Mouse (Mus musculus) CH12.LX (cell line): ENCODE measurements around the gene Zg16. TPM values are rescaled to one million over a fixed set of nuclear protein-coding genes. Genes with fewer than 3 reads are reported as not detected.

Source experiments
- DNase-seq: peaks from one replicate; pipeline ENCODE4 v3.0.0-alpha.2; 2013; ENCODE audit errors: extremely low read depth
- H3K27ac ChIP-seq: 2 replicates; pipeline ENCODE4 v1.5.1; 2012; ENCODE audit warnings: low read depth, mild to moderate bottlenecking, control low read depth, moderate library complexity; ENCODE audit not compliant: insufficient read depth
- H3K27me3 ChIP-seq: replicated peaks from 2 replicates; pipeline ENCODE3; 2012; ENCODE audit warnings: inconsistent platforms
- H3K36me3 ChIP-seq, 2 experiments: replicated peaks in 1 of 2; 2 replicates each; pipeline versions ENCODE3 to v1.6.1; 2012; ENCODE audit warnings: inconsistent platforms in 1 of 2, low read length in 1 of 2, mild to moderate bottlenecking in 1 of 2, mixed read lengths in 1 of 2, moderate library complexity in 1 of 2; ENCODE audit not compliant: control insufficient read depth in 1 of 2, insufficient read depth in 1 of 2
- H3K4me1 ChIP-seq, 2 experiments: 2 replicates each; pipeline ENCODE4 v1.6.1; 2012; ENCODE audit warnings: inconsistent platforms in 1 of 2, moderate library complexity in 1 of 2; ENCODE audit not compliant: insufficient read depth in 2 of 2, control insufficient read depth in 1 of 2
- H3K4me2 ChIP-seq: 2 replicates; pipeline ENCODE4 v1.6.1; 2012; ENCODE audit warnings: low read depth, mild to moderate bottlenecking, control low read depth; ENCODE audit not compliant: poor library complexity, insufficient read depth, severe bottlenecking
- H3K4me3 ChIP-seq, 3 experiments: fragments of 150-350 bp in 1 of 3; sonication (generic) in 1 of 3; replicated peaks in 1 of 3; 2 replicates each; pipeline versions ENCODE3 to v1.5.1; 2011 to 2012; ENCODE audit warnings: low read depth in 2 of 3, low read length in 2 of 3, mild to moderate bottlenecking in 2 of 3, moderate library complexity in 2 of 3, control low read depth in 1 of 3, improper control_type of control experiment in 1 of 3, inconsistent platforms in 1 of 3, mixed read lengths in 1 of 3; ENCODE audit not compliant: poor library complexity in 1 of 3
- H3K79me2 ChIP-seq: replicated peaks from 2 replicates; pipeline ENCODE4 v1.6.1; 2012; ENCODE audit warnings: mild to moderate bottlenecking, moderate library complexity; ENCODE audit not compliant: control insufficient read depth, poor library complexity, insufficient read depth, severe bottlenecking; ENCODE audit errors: extremely low read depth
- H3K9ac ChIP-seq: 2 replicates; pipeline ENCODE4 v1.6.1; 2012; ENCODE audit warnings: low read depth, mild to moderate bottlenecking, control low read depth, moderate library complexity; ENCODE audit not compliant: insufficient read depth
- H3K9me3 ChIP-seq: replicated peaks from 2 replicates; pipeline ENCODE3; 2012; ENCODE audit warnings: low read length, inconsistent platforms, mixed read lengths
- CHD2 ChIP-seq: IDR thresholded peaks from 2 replicates; pipeline ENCODE4 v1.6.1; 2011; ENCODE audit warnings: low read length, improper control_type of control experiment
- CTCF ChIP-seq, 2 experiments: IDR thresholded peaks in 1 of 2; conservative IDR thresholded peaks in 1 of 2; 2 replicates each; pipeline ENCODE4 v1.5.1; 2011 to 2012; ENCODE audit warnings: low read depth in 2 of 2, low read length in 2 of 2, improper control_type of control experiment in 1 of 2, inconsistent platforms in 1 of 2, mild to moderate bottlenecking in 1 of 2, moderate library complexity in 1 of 2
- E2F4 ChIP-seq: IDR thresholded peaks from 2 replicates; pipeline ENCODE4 v1.6.1; 2011; ENCODE audit warnings: low read depth, low read length, improper control_type of control experiment; ENCODE audit not compliant: insufficient replicate concordance
- ELF1 ChIP-seq: IDR thresholded peaks from 2 replicates; pipeline ENCODE4 v1.6.1; 2014; ENCODE audit warnings: low read depth, mild to moderate bottlenecking, inconsistent platforms, low read length, improper control_type of control experiment
- EP300 ChIP-seq: IDR thresholded peaks from 2 replicates; pipeline ENCODE4 v1.6.1; 2011; ENCODE audit warnings: low read length, improper control_type of control experiment
- GABPA ChIP-seq: IDR thresholded peaks from 2 replicates; pipeline ENCODE4 v1.6.1; 2012; ENCODE audit warnings: low read depth, low read length, improper control_type of control experiment, inconsistent platforms; ENCODE audit not compliant: insufficient replicate concordance
- HCFC1 ChIP-seq: IDR thresholded peaks from 2 replicates; pipeline ENCODE4 v1.6.1; 2012; ENCODE audit warnings: low read depth, mild to moderate bottlenecking, inconsistent platforms, low read length, improper control_type of control experiment
- JUND ChIP-seq: conservative IDR thresholded peaks from 2 replicates; pipeline ENCODE4 v1.6.1; 2011; ENCODE audit warnings: low read depth, low read length, improper control_type of control experiment
- MAFK ChIP-seq: IDR thresholded peaks from 2 replicates; pipeline ENCODE4 v1.6.1; 2011; ENCODE audit warnings: low read length, improper control_type of control experiment; ENCODE audit not compliant: insufficient replicate concordance
- MYC ChIP-seq: IDR thresholded peaks from 2 replicates; pipeline ENCODE4 v1.6.1; 2011; ENCODE audit warnings: low read depth, mild to moderate bottlenecking, improper control_type of control experiment, low read length
- NELFE ChIP-seq: IDR thresholded peaks from 2 replicates; pipeline ENCODE4 v1.6.1; 2011; ENCODE audit warnings: low read depth, low read length, improper control_type of control experiment
- NRF1 ChIP-seq: IDR thresholded peaks from 2 replicates; pipeline ENCODE4 v1.6.1; 2014; ENCODE audit warnings: low read depth, mild to moderate bottlenecking, inconsistent platforms, low read length, improper control_type of control experiment, moderate library complexity
- RAD21 ChIP-seq: IDR thresholded peaks from 2 replicates; pipeline ENCODE4 v1.6.1; 2011; ENCODE audit warnings: low read depth, mild to moderate bottlenecking, low read length, improper control_type of control experiment, moderate library complexity
- UBTF ChIP-seq: IDR thresholded peaks from 2 replicates; pipeline ENCODE4 v1.6.1; 2012; ENCODE audit warnings: low read depth, mild to moderate bottlenecking, inconsistent platforms, low read length, improper control_type of control experiment, moderate library complexity
- USF1 ChIP-seq: IDR thresholded peaks from 2 replicates; pipeline ENCODE4 v1.6.1; 2014; ENCODE audit warnings: low read depth, mild to moderate bottlenecking, inconsistent platforms, low read length, improper control_type of control experiment
- USF2 ChIP-seq: conservative IDR thresholded peaks from 2 replicates; pipeline ENCODE4 v1.6.1; 2011; ENCODE audit warnings: low read depth, low read length, improper control_type of control experiment
- ZC3H11A ChIP-seq: IDR thresholded peaks from 2 replicates; pipeline ENCODE4 v1.6.1; 2012; ENCODE audit warnings: low read depth, mild to moderate bottlenecking, inconsistent platforms, low read length, improper control_type of control experiment
- ZKSCAN1 ChIP-seq: IDR thresholded peaks from 2 replicates; pipeline ENCODE4 v1.6.1; 2012; ENCODE audit warnings: low read depth, inconsistent platforms, low read length, improper control_type of control experiment, borderline replicate concordance
- dilution Hi-C: fragments of 300-500 bp; cut with MboI; formaldehyde crosslinking; loops from 2 replicates; pipeline ENCODE4 v1.14.3; 2020; ENCODE audit warnings: low sequenced_read_pairs; ENCODE audit not compliant: extremely low pct_unique_long_range_greater_than_20kb, extremely low pct_ligation_motif_present
- in situ Hi-C: fragments of 300-500 bp; cut with MboI; formaldehyde crosslinking; loops from 3 replicates; pipeline ENCODE4 v1.14.3; 2019; ENCODE audit warnings: low sequenced_read_pairs, low pct_ligation_motif_present, low pct_unique_long_range_greater_than_20kb, mixed read lengths
- polyA plus RNA-seq: library from polyadenylated mRNA; unstranded; fragments of >175 nt; gene quantifications from 2 replicates; pipeline ENCODE4 v1.2.1, GENCODE M21; 2012; ENCODE audit warnings: low read depth; ENCODE audit not compliant: insufficient read length
- total RNA-seq, 2 experiments: library from RNA; depleted of rRNA; stranded (reverse); fragments of 300-350 nt in 1 of 2; fragments of >200 nt in 1 of 2; gene quantifications; 2 replicates each; pipeline ENCODE4 v1.2.3; 2012 to 2014

The Zg16 gene
- total and polyA plus RNA-seq, 3 experiments, result not detected

- TF ChIP-seq USF2, result no peak
- TF ChIP-seq ZC3H11A, result no peak
- TF ChIP-seq MYC, result peak; percentile 54; the same call in 1 of the 2 replicates
- no peak for TF ChIP-seq USF1
- no peak for TF ChIP-seq RAD21
- TF ChIP-seq ELF1, result peak; percentile 89
- TF ChIP-seq HCFC1, result peak; percentile 83
- no peak for TF ChIP-seq NRF1
- no peak for TF ChIP-seq GABPA
- no peak for TF ChIP-seq CTCF (conservative IDR thresholded peaks at IDR 0.05 in 1 of 2, IDR thresholded peaks at IDR 0.05 in 1 of 2; ENCODE audit: low read depth in 2 of 2, low read length in 2 of 2)
- TF ChIP-seq ZKSCAN1, result no peak
- TF ChIP-seq EP300, result no peak
- no peak for TF ChIP-seq JUND
- TF ChIP-seq CHD2, result peak; percentile 89
- TF ChIP-seq UBTF, result no peak
- peak; percentile 88 for TF ChIP-seq NELFE
- TF ChIP-seq MAFK, result no peak
- TF ChIP-seq, all 38 proteins: peak for 20
These were observed 45.1 kb downstream of the Zg16 start, which contains the start of gene Kif22 (continued) for GRCm38 (mm10) chr7:127041851-127042672.

GRCm38 (mm10) chr7:127031244-127031643 is 55.9 kb downstream of the Zg16 start:
- Histone ChIP-seq H3K27ac (peak overlapping the region; percentile 17; the same call in 1 of the 2 replicates), H3K27me3 (no peaks in the 10 kb centered on the region), H3K36me3 (peaks cover 66 to 85% of the 10 kb centered on the region in 2 experiments), H3K4me2 (no peak overlapping the region), H3K79me2 (no peaks in the 10 kb centered on the region), H3K9me3 (no peaks in the 10 kb centered on the region), H3K4me3 (no peak overlapping the region), H3K9ac (no peak overlapping the region), H3K4me1 (peaks cover 3 to 11% of the 10 kb centered on the region in 2 experiments; a peak in 3 of 4 replicates)
- in situ Hi-C loops (no loop called here), dilution Hi-C loops (no loop called here)
- DNase-seq, result no peak
- TF ChIP-seq USF2, result no peak
- TF ChIP-seq, all 38 proteins: peak for 0

- H3K4me3 ChIP-seq, result no peak overlapping the region
- no peaks in the 10 kb centered on the region for H3K9me3 ChIP-seq
- dilution Hi-C loops (no loop called here), in situ Hi-C loops (no loop called here)
- no peaks in the 10 kb centered on the region for H3K27me3 ChIP-seq
- DNase-seq, result no peak
- H3K4me2 ChIP-seq, result no peak overlapping the region
- peaks cover 3% of the 10 kb centered on the region; the same call in 1 of the 2 replicates for H3K79me2 ChIP-seq
- no peak overlapping the region for H3K9ac ChIP-seq
- H3K4me1 ChIP-seq, result peaks cover 3 to 11% of the 10 kb centered on the region in 2 experiments; a peak in 3 of 4 replicates
- TF ChIP-seq EP300, result no peak
- no peak for TF ChIP-seq E2F4
- 0 out of 2 replicates have a peak overlapping the region, but pooled peaks have one; percentile 12 for H3K27ac ChIP-seq
- H3K36me3 ChIP-seq, result peaks cover 56 to 77% of the 10 kb centered on the region in 2 experiments
These were observed 57.0 kb downstream of the Zg16 start for GRCm38 (mm10) chr7:127030172-127030571.
